Mouse (Mus musculus): ENCODE data around the gene Map3k4.

GRCm38 (mm10) chr17:12293571-12293970, 25.0 kb downstream of the Map3k4 start:
- TF ChIP-seq POLR2A (IDR thresholded peaks at IDR 0.05; ENCODE audit: borderline replicate concordance, control insufficient read depth, low read depth, low read length) (no peak), CTCF (IDR thresholded peaks at IDR 0.05; ENCODE audit: control insufficient read depth, insufficient read depth, low read length) (no peak)
